Mouse (Mus musculus) left cerebral cortex, adult 11 months (tissue): ENCODE results near the gene Lrrc31.

Experiments
- DNase-seq: peaks from one replicate; pipeline ENCODE4 v3.0.0; 2022; ENCODE audit warnings: low spot score

The Lrrc31 gene

DNA sequence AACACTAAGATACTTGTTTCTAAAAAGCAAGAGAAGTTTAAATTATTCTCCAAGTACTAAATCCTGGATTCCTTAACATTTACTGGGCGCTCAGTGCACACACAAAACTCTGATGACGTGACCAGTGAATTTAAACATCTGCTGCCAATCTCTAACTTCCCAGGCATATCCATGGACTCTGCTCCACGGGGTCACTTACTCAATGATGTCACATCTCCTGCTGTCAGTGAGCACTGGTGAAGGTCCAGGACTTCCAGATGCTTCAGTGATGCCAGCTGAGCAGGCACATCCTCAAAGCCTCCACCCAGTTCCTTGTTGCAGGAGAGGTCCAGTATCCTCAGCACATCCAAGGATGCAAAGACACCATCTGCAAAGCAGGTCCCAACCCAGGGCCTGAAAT, 12.4 kb downstream of the Lrrc31 start:
- DNase-seq = no peak

GRCm38 (mm10) chr3:30683190-30683589, 16.5 kb downstream of the Lrrc31 start:
- no peak for DNase-seq

DNA sequence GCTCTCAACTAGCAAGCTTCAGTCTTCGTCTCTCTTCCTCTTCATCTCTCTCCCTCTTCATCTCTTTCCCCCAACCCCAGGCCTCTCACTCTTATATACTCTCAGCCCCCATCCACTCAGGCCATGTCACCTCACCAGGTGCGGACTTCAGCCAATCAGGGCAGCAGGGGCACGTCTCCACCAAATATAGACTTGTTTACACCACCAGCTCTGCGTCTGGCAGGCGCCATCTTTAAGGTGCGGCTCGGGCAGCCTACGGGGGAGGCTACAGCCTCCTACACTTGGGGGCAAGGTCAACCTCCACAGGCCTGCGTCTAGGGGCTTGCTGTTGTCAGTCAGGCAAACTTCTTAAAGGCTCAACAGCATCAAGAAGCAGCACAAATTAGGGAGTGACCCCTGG, 41.2 kb downstream of the Lrrc31 start:
- DNase-seq = no peak

DNA sequence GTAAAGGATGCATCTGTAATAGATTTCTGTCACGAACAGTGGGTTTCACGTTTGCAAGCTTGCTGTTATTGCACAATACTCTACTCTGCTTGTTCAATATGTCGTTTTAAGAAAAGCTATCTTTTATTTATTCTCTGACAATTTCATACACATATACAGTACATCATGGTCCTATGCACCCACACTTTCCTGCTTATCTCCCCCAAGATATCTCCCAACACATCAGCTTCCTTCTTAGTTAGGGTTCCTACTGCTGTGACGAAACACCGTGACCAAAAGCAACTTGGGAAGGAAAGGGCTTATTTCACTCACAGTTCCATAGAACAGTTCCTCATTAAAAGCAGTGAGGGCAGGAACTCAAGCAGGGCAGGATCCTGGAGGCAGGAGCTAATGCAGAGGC, 43.7 kb downstream of the Lrrc31 start:
- DNase-seq = no peak

DNA sequence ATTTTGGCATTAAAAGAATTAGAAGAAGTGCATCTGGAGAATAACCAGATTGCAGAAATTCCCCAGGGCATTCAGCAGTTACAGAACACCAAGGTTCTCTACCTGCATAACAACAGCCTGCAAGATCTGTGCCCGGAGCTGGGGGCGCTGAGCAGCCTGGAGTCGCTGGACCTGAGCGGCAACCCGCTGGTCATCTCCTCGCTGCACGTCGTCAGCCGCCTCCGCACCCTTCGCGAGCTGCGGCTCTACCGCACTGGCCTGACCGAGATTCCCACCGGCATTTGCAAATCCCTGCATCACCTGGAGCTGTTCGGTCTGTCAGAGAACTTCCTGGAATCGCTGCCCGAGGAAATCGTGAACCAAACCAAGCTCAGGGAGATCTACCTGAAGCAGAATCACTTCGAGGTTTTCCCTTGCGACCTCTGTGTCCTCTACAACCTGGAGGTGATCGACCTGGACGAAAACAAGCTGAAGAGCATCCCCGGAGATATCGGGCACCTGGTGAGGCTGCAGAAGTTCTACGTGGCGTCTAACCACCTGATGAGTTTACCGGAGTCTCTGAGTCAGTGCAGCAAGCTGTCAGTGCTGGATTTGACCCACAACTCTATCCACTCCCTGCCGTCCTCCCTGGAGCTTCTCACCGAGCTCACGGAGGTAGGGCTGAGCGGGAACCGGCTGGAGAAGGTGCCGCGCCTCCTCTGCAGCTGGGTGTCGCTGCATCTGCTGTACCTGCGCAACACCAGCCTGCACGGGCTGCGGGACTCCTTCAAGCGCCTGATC, 49.4 kb downstream of the Lrrc31 start:
- DNase-seq = no peak

DNA sequence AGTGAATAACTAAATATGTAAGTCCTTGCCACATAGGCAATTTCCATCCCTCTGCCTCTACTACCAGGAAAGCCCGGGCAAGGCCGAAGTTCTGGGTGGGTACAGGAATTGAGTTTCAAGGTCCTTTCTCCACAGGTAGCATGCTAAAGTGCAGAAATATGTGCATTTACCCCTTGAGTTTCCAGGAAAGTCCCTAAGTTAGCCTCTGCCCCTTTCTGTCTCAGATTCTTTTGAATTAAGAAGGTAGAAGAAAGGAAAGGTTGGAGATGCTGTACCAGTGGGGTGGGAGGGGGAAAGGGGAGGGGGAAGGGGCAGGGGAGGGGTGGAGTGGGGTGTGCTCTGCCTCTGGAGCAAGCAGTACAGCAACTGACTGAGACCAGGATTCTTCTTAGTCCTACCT, 51.2 kb downstream of the Lrrc31 start:
- no peak for DNase-seq

DNA sequence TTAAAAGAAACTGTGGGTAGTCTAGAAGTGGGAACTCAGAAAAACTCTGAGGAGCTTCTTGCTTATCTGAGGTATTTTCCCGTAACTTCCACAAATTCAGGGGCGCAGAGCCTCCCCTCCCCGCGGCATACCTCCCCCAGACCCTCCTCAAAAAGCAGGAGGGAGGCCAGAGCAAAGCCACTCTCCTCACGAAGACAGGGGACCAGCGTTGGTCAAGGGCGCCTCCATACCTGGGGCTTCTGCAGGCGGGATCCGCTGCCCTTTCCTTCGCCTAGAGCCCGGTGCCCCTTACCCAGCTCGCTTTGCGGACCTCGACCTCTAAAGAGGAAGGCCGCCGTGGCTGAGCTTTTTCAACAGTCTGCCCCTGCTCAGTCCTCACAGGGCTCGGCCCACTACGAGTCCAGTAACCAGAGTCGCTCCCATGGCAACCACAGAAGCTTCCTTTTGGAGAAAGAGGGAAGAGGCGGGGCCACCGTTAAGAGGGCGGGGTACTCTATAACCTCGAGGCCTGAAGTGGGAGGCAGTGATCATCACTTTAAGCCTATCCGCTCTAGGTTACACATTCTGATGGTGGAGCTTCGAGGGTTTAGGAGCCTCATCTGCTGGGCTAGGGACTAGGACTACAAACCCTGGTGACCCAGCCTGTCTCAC, 52.1 kb downstream of the Lrrc31 start, which contains the start of gene Lrrc34:
Lrrc34 (minus strand) TSS at position 430 of the 651 bp plus-strand sequence.
- no peak for DNase-seq

- no peak for DNase-seq
Observed at GRCm38 (mm10) chr3:30646761-30647160, 52.9 kb downstream of the Lrrc31 start.

- no peak for DNase-seq
Observed at GRCm38 (mm10) chr3:30644207-30644606, 55.4 kb downstream of the Lrrc31 start, which contains the start of gene Lrriq4. Gene Lrriq4 (plus strand): TSS chr3:30644507.

DNA sequence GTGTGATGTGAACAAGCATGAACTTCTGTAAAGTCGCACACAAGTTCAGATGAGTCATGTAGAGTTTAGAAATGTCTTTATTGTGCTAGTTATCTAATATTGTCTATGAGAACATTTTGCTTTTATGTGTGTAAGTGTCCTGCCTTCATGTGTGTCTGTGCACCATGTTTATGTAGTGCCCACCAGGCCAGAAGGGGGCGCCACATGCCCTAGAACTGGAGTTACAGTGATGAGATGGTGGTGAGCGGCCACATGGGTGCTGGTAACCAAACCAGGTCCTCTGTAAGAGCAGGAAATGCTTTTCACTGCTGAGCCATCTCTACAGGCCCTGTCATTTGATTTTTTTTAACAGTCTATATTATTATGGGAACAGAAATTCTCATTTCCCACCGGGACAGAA, 64.0 kb downstream of the Lrrc31 start:
- DNase-seq = no peak

DNA sequence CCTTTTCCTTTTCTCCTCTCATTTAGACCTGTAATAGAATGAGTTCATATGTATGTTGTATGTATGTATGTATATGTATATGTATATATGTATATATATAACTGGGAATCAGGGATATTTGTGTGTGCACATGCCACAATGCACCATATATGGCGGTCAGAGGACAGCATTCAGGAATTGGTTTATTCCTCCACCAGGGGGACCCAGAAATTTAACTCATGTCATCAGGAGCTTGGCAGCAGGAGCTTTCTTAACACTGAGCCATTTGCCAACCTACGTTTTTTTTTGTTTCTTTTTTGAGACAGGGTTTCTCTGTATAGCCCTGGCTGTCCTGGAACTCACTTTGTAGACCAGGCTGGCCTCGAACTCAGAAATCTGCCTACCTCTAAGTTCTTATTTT, 66.0 kb downstream of the Lrrc31 start:
- DNase-seq = no peak
